Mouse (Mus musculus) C2C12 (cell line): ENCODE data around the gene Gpr157. TPM values are rescaled to one million over a fixed set of nuclear protein-coding genes. Genes with fewer than 3 reads are reported as not detected.

Experiments used
- H3K27me3 ChIP-seq: one replicate; pipeline ENCODE4 v1.6.1; 2011; ENCODE audit not compliant: control insufficient read depth, insufficient read depth, insufficient read length
- H3K36me3 ChIP-seq: one replicate; pipeline ENCODE4 v1.6.1; 2011; ENCODE audit not compliant: control insufficient read depth, insufficient read depth
- H3K4me3 ChIP-seq: one replicate; pipeline ENCODE4 v1.5.1; 2011; ENCODE audit warnings: mild to moderate bottlenecking, control low read depth; ENCODE audit not compliant: poor library complexity, insufficient read depth, severe bottlenecking
- H3K79me2 ChIP-seq: one replicate; pipeline ENCODE4 v1.6.1; 2011; ENCODE audit not compliant: control insufficient read depth, insufficient read depth
- H3K79me3 ChIP-seq: one replicate; pipeline ENCODE4 v1.6.1; 2011; ENCODE audit warnings: low read depth, control low read depth
- H3ac ChIP-seq: one replicate; pipeline ENCODE3; 2011; ENCODE audit warnings: low read depth; ENCODE audit not compliant: control insufficient read depth, insufficient read length
- CEBPB ChIP-seq: IDR thresholded peaks from one replicate; pipeline ENCODE4 v1.6.1; 2011; ENCODE audit warnings: low read depth, mild to moderate bottlenecking, control low read depth, moderate library complexity
- CTCF ChIP-seq: IDR thresholded peaks from one replicate; pipeline ENCODE4 v1.5.1; 2011; ENCODE audit not compliant: control insufficient read depth, insufficient read depth, insufficient read length
- FOSL1 ChIP-seq: IDR thresholded peaks from one replicate; pipeline ENCODE4 v1.8.0; 2011; ENCODE audit warnings: mild to moderate bottlenecking, low read length; ENCODE audit not compliant: poor library complexity, insufficient read depth, severe bottlenecking
- MAX ChIP-seq: IDR thresholded peaks from one replicate; pipeline ENCODE4 v1.6.1; 2011; ENCODE audit warnings: mild to moderate bottlenecking, control low read depth
- MYOD1 ChIP-seq: IDR thresholded peaks from one replicate; pipeline ENCODE4 v1.6.1; 2011; ENCODE audit warnings: low read depth; ENCODE audit not compliant: control insufficient read depth, insufficient read length
- MYOG ChIP-seq: IDR thresholded peaks from one replicate; pipeline ENCODE4 v1.6.1; 2011; ENCODE audit not compliant: control insufficient read depth, insufficient read length; ENCODE audit errors: extremely low read depth
- USF1 ChIP-seq: IDR thresholded peaks from one replicate; pipeline ENCODE4 v1.6.1; 2011; ENCODE audit warnings: low read depth, mild to moderate bottlenecking, control low read depth, moderate library complexity
- polyA plus RNA-seq: library from polyadenylated mRNA; unstranded; fragments of >200 nt; fragmentation: generic; extraction: Trizol; gene quantifications from one replicate; pipeline ENCODE4 v1.2.1, GENCODE M21; 2012; ENCODE audit warnings: missing spikeins

The Gpr157 gene
- polyA plus RNA-seq, 1 experiment, result 0.25 TPM

GRCm38 (mm10) chr4:150093560-150094462, 6.6 kb downstream of the Gpr157 start:
- H3K36me3 ChIP-seq, result no peaks in the 10 kb centered on the region
- H3K4me3 ChIP-seq, result no peak overlapping the region
- no peak overlapping the region for H3ac ChIP-seq
- no peaks in the 10 kb centered on the region for H3K79me2 ChIP-seq
- TF ChIP-seq CEBPB (no peak), CTCF (no peak), MAX (no peak), MYOG (no peak), MYOD1 (no peak), FOSL1 (no peak), USF1 (no peak)
- H3K79me3 ChIP-seq, result no peaks in the 10 kb centered on the region
- no peaks in the 10 kb centered on the region for H3K27me3 ChIP-seq

- Histone ChIP-seq H3ac (no peak overlapping the region), H3K79me2 (no peaks in the 10 kb centered on the region), H3K27me3 (no peaks in the 10 kb centered on the region), H3K79me3 (no peaks in the 10 kb centered on the region), H3K4me3 (no peak overlapping the region), H3K36me3 (no peaks in the 10 kb centered on the region)
- TF ChIP-seq CTCF (no peak), MAX (no peak), MYOD1 (no peak), CEBPB (no peak), USF1 (no peak), FOSL1 (no peak), MYOG (no peak)
Measured at GRCm38 (mm10) chr4:150094463-150094789, 7.3 kb downstream of the Gpr157 start.

- Histone ChIP-seq H3K4me3 (no peak overlapping the region), H3K27me3 (no peaks in the 10 kb centered on the region), H3K79me3 (no peaks in the 10 kb centered on the region), H3K36me3 (no peaks in the 10 kb centered on the region), H3K79me2 (no peaks in the 10 kb centered on the region), H3ac (no peak overlapping the region)
- TF ChIP-seq FOSL1, result no peak
- TF ChIP-seq MYOD1, result no peak
- no peak for TF ChIP-seq MAX
- no peak for TF ChIP-seq CEBPB
- TF ChIP-seq USF1, result no peak
- no peak for TF ChIP-seq MYOG
- TF ChIP-seq CTCF, result no peak
Measured at GRCm38 (mm10) chr4:150096309-150096708, 9.1 kb downstream of the Gpr157 start.

GRCm38 (mm10) chr4:150097847-150098246, 10.7 kb downstream of the Gpr157 start:
- no peak for TF ChIP-seq USF1
- no peak for TF ChIP-seq CTCF
- no peak for TF ChIP-seq MYOG
- no peak for TF ChIP-seq MAX
- TF ChIP-seq CEBPB, result no peak
- no peak for TF ChIP-seq MYOD1
- no peak for TF ChIP-seq FOSL1
- Histone ChIP-seq H3K79me2 (no peaks in the 10 kb centered on the region), H3ac (no peak overlapping the region), H3K4me3 (no peak overlapping the region), H3K27me3 (no peaks in the 10 kb centered on the region), H3K79me3 (no peaks in the 10 kb centered on the region), H3K36me3 (no peaks in the 10 kb centered on the region)

GRCm38 (mm10) chr4:150098880-150099279, 11.7 kb downstream of the Gpr157 start:
- H3K79me2 ChIP-seq, result no peaks in the 10 kb centered on the region
- H3K79me3 ChIP-seq, result no peaks in the 10 kb centered on the region
- H3K4me3 ChIP-seq, result no peak overlapping the region
- TF ChIP-seq USF1 (no peak), MYOD1 (no peak), MYOG (no peak), MAX (no peak), CTCF (no peak)
- no peaks in the 10 kb centered on the region for H3K36me3 ChIP-seq
- no peaks in the 10 kb centered on the region for H3K27me3 ChIP-seq
- H3ac ChIP-seq, result no peak overlapping the region

- H3K4me3 ChIP-seq, result no peak overlapping the region
- no peaks in the 10 kb centered on the region for H3K36me3 ChIP-seq
- no peaks in the 10 kb centered on the region for H3K79me2 ChIP-seq
- TF ChIP-seq CEBPB, result no peak
- no peaks in the 10 kb centered on the region for H3K27me3 ChIP-seq
- H3K79me3 ChIP-seq, result no peaks in the 10 kb centered on the region
- H3ac ChIP-seq, result no peak overlapping the region
Measured at GRCm38 (mm10) chr4:150102822-150103221, 15.7 kb downstream of the Gpr157 start.
